Mouse (Mus musculus): ENCODE data around the gene Adprhl1. TPM values are rescaled to one million over a fixed set of nuclear protein-coding genes. Genes with fewer than 3 reads are reported as not detected.

Gene Adprhl1
- polyA plus RNA-seq, 1 experiment from 2014 or later, result 0.04 TPM

- CTCF ChIA-PET, result no interaction called here
- no peaks in the 10 kb centered on the region for H3K27me3 ChIP-seq
- TF ChIP-seq CTCF (IDR thresholded peaks at IDR 0.05), result no peak
- POLR2A ChIA-PET, result interaction anchor here (0.7 kb wide), 1 partner anchor 19 kb away, joined by 3 read pairs; no protein-coding TSS in a partner anchor
- DNase-seq (ENCODE audit: low read depth, low spot score) (no peak), ATAC-seq (no peak)
- in situ Hi-C loops (cut with MboI; ENCODE audit: low pct_unique_long_range_greater_than_20kb), result no loop called here
Measured at GRCm38 (mm10) chr8:13179948-13180347, 74.0 kb downstream of the Adprhl1 start.

GRCm38 (mm10) chr8:13179482-13179881, 74.5 kb downstream of the Adprhl1 start:
- H3K27me3 ChIP-seq, result no peaks in the 10 kb centered on the region
- in situ Hi-C loops (cut with MboI; ENCODE audit: low pct_unique_long_range_greater_than_20kb), result no loop called here
- DNase-seq (ENCODE audit: low read depth, low spot score), result no peak
- ChIA-PET CTCF (no interaction called here), POLR2A (no interaction called here)
- no peak for TF ChIP-seq CTCF (IDR thresholded peaks at IDR 0.05)
- no peak for ATAC-seq

- ATAC-seq (no peak), DNase-seq (ENCODE audit: low read depth, low spot score) (no peak)
- in situ Hi-C loops (cut with MboI; ENCODE audit: low pct_unique_long_range_greater_than_20kb), result no loop called here
- POLR2A ChIA-PET, result interaction anchor here (0.7 kb wide), 1 partner anchor 9 kb away, joined by 3 read pairs; no protein-coding TSS in a partner anchor
- H3K27me3 ChIP-seq, result no peaks in the 10 kb centered on the region
- no peak for TF ChIP-seq CTCF (IDR thresholded peaks at IDR 0.05)
- CTCF ChIA-PET, result no interaction called here
Measured at GRCm38 (mm10) chr8:13178137-13178536, 75.8 kb downstream of the Adprhl1 start.

- in situ Hi-C loops (cut with MboI; ENCODE audit: low pct_unique_long_range_greater_than_20kb), result no loop called here
Measured at GRCm38 (mm10) chr8:13177173-13177852, 76.6 kb downstream of the Adprhl1 start.

GRCm38 (mm10) chr8:13175650-13176049, 78.3 kb downstream of the Adprhl1 start:
- ATAC-seq (no peak), DNase-seq (ENCODE audit: low read depth, low spot score) (no peak)
- no peak for TF ChIP-seq CTCF (IDR thresholded peaks at IDR 0.05)
- CTCF ChIA-PET, result no interaction called here
- no peaks in the 10 kb centered on the region for H3K27me3 ChIP-seq
- POLR2A ChIA-PET, result no interaction called here
- in situ Hi-C loops (cut with MboI; ENCODE audit: low pct_unique_long_range_greater_than_20kb), result no loop called here

More at GRCm38 (mm10) chr8:13177173-13177852, 76.6 kb downstream of the Adprhl1 start:
- ATAC-seq (no peak), DNase-seq (ENCODE audit: low read depth, low spot score) (no peak)
- TF ChIP-seq CTCF (IDR thresholded peaks at IDR 0.05), result no peak
- no peaks in the 10 kb centered on the region for H3K27me3 ChIP-seq
- CTCF ChIA-PET, result interaction anchor here (0.8 kb wide), 1 partner anchor 99 kb away, joined by 3 read pairs; no protein-coding TSS in a partner anchor
- POLR2A ChIA-PET, result interaction anchor here (0.6 kb wide), 1 partner anchor 29 kb away, joined by 5 read pairs; no protein-coding TSS in a partner anchor

GRCm38 (mm10) chr8:13174811-13175210, 79.2 kb downstream of the Adprhl1 start:
- ATAC-seq, result no peak
- no peak for TF ChIP-seq CTCF (IDR thresholded peaks at IDR 0.05)
- no peaks in the 10 kb centered on the region for H3K27me3 ChIP-seq
- in situ Hi-C loops (cut with MboI; ENCODE audit: low pct_unique_long_range_greater_than_20kb), result no loop called here
- CTCF ChIA-PET, result interaction anchor here (1.1 kb wide), 1 partner anchor 12 kb away, joined by 3 read pairs; no protein-coding TSS in a partner anchor
- POLR2A ChIA-PET, result no interaction called here
- DNase-seq (ENCODE audit: low read depth, low spot score), result no peak

GRCm38 (mm10) chr8:13174305-13174704, 79.7 kb downstream of the Adprhl1 start:
- H3K27me3 ChIP-seq, result no peaks in the 10 kb centered on the region
- ChIA-PET POLR2A (no interaction called here), CTCF (interaction anchor here (1.1 kb wide), 1 partner anchor 11 kb away, joined by 3 read pairs; no protein-coding TSS in a partner anchor)
- TF ChIP-seq CTCF (IDR thresholded peaks at IDR 0.05), result no peak
- in situ Hi-C loops (cut with MboI; ENCODE audit: low pct_unique_long_range_greater_than_20kb), result no loop called here
- no peak for DNase-seq (ENCODE audit: low read depth, low spot score)
- no peak for ATAC-seq

Other genes starting within 250 kb of the Adprhl1 start
- not detected for gene F7, start 228.1 kb downstream of the Adprhl1 start, polyA plus RNA-seq (2021)
- not detected for gene F10, start 216.9 kb downstream of the Adprhl1 start, polyA plus RNA-seq (2021)
- 0.13 TPM for gene Proz, start 193.2 kb downstream of the Adprhl1 start, polyA plus RNA-seq (2021)
- gene Pcid2, start 148.7 kb downstream of the Adprhl1 start, polyA plus RNA-seq (2021), result 28.3 TPM
- 112 TPM for gene Cul4a, start 148.5 kb downstream of the Adprhl1 start, polyA plus RNA-seq (2021)
- 930 TPM for gene Lamp1, start 95.0 kb downstream of the Adprhl1 start, polyA plus RNA-seq (2021)
- gene Grtp1, start 53.5 kb downstream of the Adprhl1 start, polyA plus RNA-seq (2021), result 4.3 TPM
- 32.5 TPM for gene Dcun1d2, start 34.0 kb upstream of the Adprhl1 start, polyA plus RNA-seq (2021)
- gene Tmco3, start 34.0 kb upstream of the Adprhl1 start, polyA plus RNA-seq (2021), result 93.8 TPM
- gene Tfdp1, start 84.6 kb upstream of the Adprhl1 start, polyA plus RNA-seq (2021), result 169 TPM
- gene Atp4b, start 142.7 kb upstream of the Adprhl1 start, polyA plus RNA-seq (2021), result not detected
- not detected for gene Grk1, start 150.9 kb upstream of the Adprhl1 start, polyA plus RNA-seq (2021)
- gene Tmem255b, start 181.0 kb upstream of the Adprhl1 start, polyA plus RNA-seq (2021), result 0.08 TPM
- gene Gas6, start 240.3 kb upstream of the Adprhl1 start, polyA plus RNA-seq (2021), result 101 TPM

All from Patski (cell line).